Mouse (Mus musculus): ENCODE results near the gene Ssc4d.
A peak's percentile ranks its signal among the peaks of the same experiment; 100 is the strongest.

The Ssc4d gene

DNA sequence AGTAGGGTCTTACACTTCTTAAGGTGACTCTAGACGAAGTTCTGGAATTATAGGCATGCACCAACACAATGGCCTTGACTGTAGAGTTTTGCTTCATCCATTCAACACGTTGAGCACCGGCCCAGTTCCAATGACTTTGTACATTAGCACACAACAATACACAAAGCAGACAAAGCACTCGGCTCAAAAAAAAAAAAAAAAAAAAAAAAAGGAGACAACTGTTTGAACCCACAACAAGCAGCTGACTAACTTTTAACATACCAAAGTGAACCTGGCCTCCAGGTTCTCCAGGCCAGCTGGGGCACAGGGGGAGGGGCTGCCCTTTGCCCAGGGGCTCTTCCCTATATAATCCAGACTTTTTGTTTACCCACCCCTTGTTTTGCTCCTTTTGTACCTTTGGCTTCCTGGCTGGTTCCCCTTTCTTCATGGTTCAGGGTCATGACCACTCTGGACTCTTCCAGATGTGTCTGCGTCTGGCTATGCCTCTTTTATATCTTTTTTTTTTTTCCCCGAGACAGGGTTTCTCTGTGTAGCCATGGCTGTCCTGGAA is 38.6 kb downstream of the Ssc4d start:
- DNase-seq, result no peak

DNA sequence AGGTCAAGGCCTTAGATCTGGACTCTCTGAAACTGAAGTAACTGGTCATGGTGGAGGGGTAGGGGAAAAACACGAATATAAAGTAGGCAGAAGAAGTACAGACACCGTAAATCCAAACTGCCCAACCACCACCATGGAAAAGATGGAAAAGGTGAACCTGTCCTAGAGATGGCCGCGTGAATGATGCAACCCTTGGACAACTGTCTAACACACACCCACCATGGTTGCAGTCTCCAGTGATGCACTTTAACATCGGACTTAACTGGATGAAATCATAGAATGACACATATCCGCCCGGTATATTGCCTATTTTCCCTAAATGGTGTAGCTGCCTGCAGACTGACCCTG is 39.2 kb downstream of the Ssc4d start:
- DNase-seq, result no peak

- peak; percentile 97 for DNase-seq
Measured at GRCm38 (mm10) chr5:135934481-135935175, 39.7 kb downstream of the Ssc4d start, which contains the start of gene Ywhag. Ywhag (minus strand) TSS chr5:135934616.

- DNase-seq, result no peak
Measured at GRCm38 (mm10) chr5:135933900-135934441, 40.4 kb downstream of the Ssc4d start.

DNA sequence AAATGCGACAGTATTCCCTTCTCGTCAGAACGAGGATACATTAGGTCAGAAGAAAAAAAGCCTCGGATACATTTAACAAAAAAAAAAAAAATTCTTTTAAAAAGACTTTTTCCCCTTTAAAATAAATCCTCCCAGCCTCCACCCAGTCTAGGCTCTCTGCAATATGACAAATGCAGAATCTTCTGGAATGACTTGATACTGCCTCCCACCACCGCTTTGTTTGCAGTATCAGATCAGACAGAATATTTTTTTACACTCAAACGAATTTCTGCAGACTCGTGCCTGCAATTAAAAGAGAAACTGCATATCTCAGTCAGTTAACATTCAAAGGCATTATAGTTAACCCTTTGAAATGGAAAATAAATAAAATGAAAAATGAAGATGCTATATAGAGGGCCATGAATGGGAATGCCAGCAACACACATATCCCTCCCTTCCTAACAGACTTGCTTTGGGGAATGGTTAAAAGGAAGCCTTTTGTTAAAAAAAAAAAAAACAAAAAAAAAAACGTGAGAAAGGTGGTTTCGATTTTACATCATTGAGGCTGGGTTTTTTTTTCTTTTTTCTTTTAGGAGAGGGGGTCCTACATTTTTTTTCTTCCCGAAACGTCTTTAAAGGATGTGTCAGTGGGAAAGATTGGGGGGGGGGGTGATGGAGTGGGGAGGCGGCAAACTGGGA is 41.0 kb downstream of the Ssc4d start:
- DNase-seq, result no peak

DNA sequence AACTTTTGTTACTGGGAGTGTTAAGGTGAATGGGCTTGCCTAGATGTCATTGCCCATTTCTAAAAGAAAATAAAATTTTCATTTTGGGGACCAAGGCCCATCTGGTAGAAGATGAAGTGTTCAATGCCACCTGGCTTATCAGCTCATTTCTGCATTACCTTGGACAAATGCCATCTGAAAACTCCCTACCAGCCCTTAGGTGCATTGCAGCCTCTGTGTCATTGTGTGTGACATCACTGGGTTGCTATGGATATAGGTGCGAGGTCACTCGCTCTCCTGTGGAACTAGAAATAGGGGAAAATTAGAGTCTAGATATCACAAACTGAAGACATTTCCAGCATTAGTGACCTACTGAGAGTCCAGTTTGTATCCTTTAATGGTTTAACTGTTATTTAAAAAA is 42.0 kb downstream of the Ssc4d start:
- no peak for DNase-seq

DNA sequence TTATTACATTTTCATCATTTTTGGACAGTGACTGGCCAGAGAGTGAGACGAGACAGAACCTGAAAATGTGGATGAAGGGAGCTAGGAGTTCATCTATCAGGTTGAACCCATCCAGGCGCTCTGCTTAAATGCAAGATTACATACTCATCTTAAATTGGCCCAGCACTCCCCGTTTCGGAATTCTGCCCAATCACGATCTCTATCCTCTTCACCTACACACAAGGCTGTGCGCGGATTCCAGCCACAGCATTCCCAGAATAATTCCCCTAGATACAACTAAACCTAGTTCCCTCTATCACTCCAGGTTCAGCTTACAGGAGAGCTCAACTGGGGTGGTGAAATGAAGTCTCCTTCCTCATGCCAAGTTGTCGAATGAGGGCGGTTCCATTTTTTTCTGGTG is 42.8 kb downstream of the Ssc4d start:
- DNase-seq, result no peak

DNA sequence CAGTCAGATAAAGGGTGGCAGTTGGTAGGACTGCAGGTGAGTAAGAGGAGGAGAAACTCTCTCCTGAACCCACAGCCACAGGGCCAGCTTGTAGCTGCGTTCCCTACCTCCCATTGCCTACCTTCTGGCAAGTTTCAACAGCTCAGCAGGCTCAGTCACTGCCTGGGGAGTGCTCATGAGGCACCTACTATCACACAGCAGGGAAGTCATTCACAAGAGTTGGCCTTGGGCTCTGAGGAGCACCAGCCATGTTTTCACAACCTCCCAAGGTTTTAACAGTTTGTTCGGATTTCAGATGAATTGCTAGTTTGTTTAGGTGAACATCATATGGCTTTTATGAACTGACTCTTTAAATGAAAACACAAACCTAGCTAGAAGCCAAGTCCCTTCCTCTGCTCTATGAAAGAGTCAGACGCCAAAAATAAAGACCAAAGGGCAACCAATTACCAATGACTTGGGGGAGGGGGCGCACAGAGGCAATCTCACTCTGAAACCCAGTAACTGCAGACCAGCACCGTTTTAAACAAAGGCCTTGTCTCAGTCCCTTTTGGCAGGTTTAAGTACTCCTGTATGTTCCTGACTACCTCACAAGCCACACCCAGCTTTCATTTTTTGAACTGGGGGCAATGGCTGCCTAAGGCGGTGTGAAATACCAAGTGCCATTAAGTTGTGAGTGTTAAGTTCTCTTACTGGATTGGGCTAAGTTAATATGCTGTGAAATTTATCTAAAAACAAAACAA is 44.5 kb downstream of the Ssc4d start:
- no peak for DNase-seq

GRCm38 (mm10) chr5:135923901-135924300 is 50.4 kb downstream of the Ssc4d start:
- no peak for DNase-seq

DNA sequence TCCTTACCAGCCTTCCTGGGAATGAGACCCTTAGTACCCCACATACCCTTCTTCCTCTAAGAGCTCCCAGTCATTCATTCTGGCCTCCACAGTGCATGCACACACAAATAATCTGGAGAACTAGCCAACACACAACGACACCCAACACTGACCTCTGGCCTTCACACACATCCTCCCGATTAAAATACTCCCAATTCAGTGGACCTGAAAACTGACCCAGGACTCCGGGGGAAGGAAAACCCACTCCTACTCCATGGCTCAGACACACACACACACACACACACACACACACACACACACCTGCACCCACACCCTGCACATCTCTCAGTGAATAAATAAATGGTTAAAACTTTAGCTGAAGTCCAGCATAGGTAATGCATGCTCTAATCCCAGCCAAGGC is 54.4 kb downstream of the Ssc4d start:
- DNase-seq, result no peak

DNA sequence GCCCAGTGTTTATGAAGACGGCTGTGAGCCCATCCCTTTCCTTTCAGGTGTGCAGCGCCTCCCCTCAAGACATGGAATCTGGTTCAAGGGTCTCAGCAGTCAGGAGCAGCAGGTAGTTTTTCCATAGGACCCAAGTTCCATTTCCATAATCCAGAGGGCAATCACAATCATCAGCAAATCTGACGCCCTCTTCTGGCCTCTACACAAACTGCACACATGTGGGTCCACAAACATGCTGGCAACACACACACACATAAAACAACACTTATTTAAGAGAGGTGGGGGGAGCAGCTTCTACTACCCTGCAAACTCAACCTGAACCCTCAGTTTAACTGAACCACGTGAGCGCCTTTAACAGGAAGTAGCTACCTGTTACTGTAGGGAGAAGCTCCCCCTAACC is 55.7 kb downstream of the Ssc4d start:
- no peak for DNase-seq

DNA sequence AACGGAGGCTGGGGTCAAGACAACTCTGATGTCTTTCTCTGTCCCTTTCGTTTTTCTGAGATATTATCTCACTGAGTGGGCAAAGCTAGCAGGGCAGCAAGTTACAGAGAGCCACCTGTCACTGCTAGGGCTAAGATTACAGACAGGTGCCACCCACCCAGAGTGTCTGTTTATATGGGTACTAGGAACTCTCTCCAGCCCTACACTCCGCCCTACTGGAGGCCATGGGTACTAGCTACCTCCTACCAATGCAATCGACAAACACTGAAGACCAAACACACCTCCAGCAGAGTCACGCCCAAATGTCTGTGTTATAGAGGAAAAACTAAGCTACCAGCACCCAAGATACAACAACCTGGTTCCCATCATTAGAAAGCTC is 56.3 kb downstream of the Ssc4d start:
- no peak for DNase-seq

GRCm38 (mm10) chr5:135917327-135918058 is 56.8 kb downstream of the Ssc4d start:
- no peak for DNase-seq

GRCm38 (mm10) chr5:135916601-135917000 is 57.7 kb downstream of the Ssc4d start:
- DNase-seq, result no peak

DNA sequence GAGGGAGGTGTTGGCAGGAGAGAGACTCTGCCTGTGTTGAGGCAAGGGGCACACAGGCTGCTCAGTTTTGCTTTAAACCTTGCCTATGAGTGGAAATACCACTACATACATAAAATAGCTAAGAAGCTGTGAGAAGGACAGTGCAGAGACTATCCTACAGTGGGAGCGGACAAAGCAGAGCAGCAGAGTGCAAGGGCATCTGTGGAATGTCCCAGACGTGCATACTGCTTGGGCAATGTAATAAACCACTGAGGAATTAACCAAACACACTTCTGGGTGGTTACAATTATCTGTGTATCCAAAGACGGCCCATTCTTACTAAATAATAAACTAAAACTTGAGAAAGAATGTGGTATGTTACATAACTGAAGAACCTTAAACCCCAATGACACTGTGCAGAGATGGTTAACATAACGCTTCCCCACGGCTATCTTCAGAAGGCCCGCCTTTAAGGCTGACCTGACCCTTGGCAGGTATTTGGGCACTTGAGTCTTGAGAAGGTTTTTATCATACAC is 58.2 kb downstream of the Ssc4d start:
- DNase-seq, result no peak

DNA sequence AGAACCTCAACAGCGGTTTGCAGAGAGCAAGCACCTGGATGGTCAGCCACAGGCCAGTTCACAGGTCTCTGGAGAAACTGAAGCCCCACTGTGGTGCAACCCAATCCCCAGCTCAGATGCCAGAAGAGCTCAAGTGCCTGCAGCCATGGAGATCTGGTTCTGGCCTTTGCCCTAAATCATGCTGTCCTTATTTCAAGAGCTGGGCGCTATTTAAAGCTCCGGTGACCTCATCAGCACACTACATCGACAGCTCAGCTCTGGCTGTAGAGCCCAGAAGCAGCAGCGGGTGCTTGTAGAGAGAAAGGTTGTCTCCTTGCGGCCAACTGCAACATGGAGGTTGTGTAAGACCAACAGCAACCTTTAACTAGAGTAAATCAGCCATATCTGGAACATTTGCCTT is 60.2 kb downstream of the Ssc4d start:
- no peak for DNase-seq

DNA sequence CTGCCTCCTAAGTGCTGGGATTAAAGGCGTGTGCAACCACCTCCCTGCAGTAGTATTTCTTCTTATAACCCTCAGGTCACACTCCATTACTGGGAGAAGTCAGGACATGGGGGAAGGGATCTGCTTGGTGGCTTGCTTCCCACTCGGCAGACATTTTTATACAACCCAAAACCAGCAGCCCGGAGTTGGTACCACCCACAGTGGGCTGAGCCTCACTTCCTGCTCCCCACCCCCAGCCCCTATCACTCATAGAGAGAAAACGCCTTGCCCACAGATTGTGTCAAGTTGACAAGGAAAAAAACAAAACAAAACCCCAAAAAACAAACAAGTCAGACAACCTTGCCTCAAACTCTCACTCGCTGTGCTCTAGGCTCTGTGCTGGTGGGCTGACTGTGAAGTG is 61.1 kb downstream of the Ssc4d start:
- no peak for DNase-seq

DNA sequence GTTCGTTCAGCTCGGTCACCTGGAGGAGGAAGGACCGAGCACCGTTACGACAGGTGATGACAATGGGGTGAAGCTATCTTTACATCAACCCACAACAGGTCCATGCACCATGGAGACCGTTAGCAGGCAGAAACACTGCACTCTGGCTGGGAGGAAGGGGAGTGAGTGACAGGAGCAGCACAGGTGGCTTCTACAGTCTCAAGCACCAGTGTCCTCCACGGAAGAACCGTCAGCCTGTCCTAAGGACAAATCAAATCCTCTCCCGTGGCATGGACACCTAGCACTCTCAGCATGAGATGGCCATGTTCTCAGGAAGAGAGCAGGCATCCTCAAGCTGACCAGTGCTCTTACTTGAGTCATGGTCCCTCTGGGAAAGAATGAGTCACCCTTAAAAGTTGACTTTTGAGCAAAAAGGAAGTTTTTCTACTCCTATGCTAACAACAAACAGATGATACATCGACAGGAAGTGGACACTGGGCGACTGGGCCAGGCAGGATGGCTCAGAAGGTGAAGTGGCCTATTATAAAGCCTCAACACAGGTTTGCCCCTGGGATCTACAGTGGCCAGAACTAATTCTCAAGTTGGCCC is 62.6 kb downstream of the Ssc4d start:
- no peak for DNase-seq

GRCm38 (mm10) chr5:135910813-135911212 is 63.5 kb downstream of the Ssc4d start:
- no peak for DNase-seq
